Mouse (Mus musculus): ENCODE results near the gene 4930469K13Rik.

DNA sequence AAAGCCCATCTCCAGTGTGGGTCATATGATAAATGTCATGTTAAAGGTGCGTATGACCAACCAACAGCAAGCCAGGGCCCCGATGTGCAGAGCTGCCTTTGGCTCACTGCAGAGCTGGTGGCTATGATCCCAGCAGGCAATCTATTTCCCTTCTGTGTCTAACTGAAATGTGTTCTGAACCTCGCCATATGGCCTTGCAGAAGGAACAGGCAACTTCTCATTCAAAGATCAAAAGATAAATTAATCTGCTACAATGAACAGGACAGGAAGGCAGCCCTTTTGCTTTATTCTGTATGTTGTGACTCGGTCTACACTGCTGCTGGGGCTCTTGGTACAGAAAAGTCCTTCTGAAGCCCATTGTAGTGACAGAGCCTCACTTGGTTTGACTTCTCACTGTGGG, 46.1 kb upstream of the 4930469K13Rik start:
- TF ChIP-seq POLR2A (IDR thresholded peaks at IDR 0.05; ENCODE audit: low read depth, low read length) (no peak), CTCF (IDR thresholded peaks at IDR 0.05; ENCODE audit: extremely low read depth, insufficient read depth, insufficient read length, insufficient replicate concordance) (no peak)
